Mouse (Mus musculus) hindbrain, embryonic 14.5 days (tissue): ENCODE data around the gene Dgkq. TPM values are rescaled to one million over a fixed set of nuclear protein-coding genes. Genes with fewer than 3 reads are reported as not detected.

ENCODE experiments used
- ATAC-seq: fragments of 200-750 bp; cut with Nextera tagmentation; 2 replicates; pipeline ENCODE4 v1.8.0; 2017; ENCODE audit warnings: moderate number of reproducible peaks, mild to moderate bottlenecking, moderate TSS enrichment, moderate library complexity; ENCODE audit not compliant: low FRiP score
- DNase-seq: peaks from one replicate; pipeline ENCODE4 v3.0.0-alpha.2; 2015; ENCODE audit warnings: low spot score
- H3K27ac ChIP-seq: fragments of 300-500 bp; sonication (generic); 2 replicates; pipeline ENCODE4 v1.5.1; 2014; ENCODE audit warnings: mild to moderate bottlenecking, moderate library complexity
- H3K27me3 ChIP-seq: fragments of 300-500 bp; sonication (generic); 2 replicates; pipeline ENCODE4 v1.6.1; 2014; ENCODE audit warnings: mild to moderate bottlenecking, low read length, mixed read lengths; ENCODE audit not compliant: control insufficient read depth, insufficient read depth
- H3K36me3 ChIP-seq: fragments of 300-500 bp; sonication (generic); replicated peaks from 2 replicates; pipeline ENCODE4 v1.6.1; 2014; ENCODE audit not compliant: control insufficient read depth, insufficient read depth
- H3K4me1 ChIP-seq: fragments of 300-500 bp; sonication (generic); replicated peaks from 2 replicates; pipeline ENCODE4 v1.6.1; 2014; ENCODE audit warnings: antibody characterized with exemption, low read length, mixed read lengths; ENCODE audit not compliant: control insufficient read depth, insufficient read depth
- H3K4me2 ChIP-seq: fragments of 300-500 bp; sonication (generic); replicated peaks from 2 replicates; pipeline ENCODE4 v1.6.1; 2014; ENCODE audit warnings: mild to moderate bottlenecking, moderate library complexity
- H3K4me3 ChIP-seq: fragments of 300-500 bp; sonication (generic); replicated peaks from 2 replicates; pipeline ENCODE4 v1.5.1; 2014; ENCODE audit warnings: mild to moderate bottlenecking, low read length
- H3K9ac ChIP-seq: fragments of 300-500 bp; sonication (generic); 2 replicates; pipeline ENCODE4 v1.6.1; 2014
- H3K9me3 ChIP-seq: fragments of 300-500 bp; sonication (generic); 2 replicates; pipeline ENCODE4 v1.6.1; 2016; ENCODE audit warnings: low read length; ENCODE audit not compliant: control insufficient read depth
- WGBS: fragments of 180-500 bp; shearing (Covaris S2); extraction: QIAGEN DNeasy Blood & Tissue Kit; methylation state at CpG from one replicate; pipeline ENCODE4 v1.1.7; 2014; 5-methylcytosine and 5-hydroxymethylcytosine counted together
- polyA plus RNA-seq: library from polyadenylated mRNA; unstranded; fragments of >200 nt; fragmentation: Nextera tagmentation; extraction: Ambion mirVana; gene quantifications from 2 replicates; pipeline ENCODE4 v1.2.1, GENCODE M21; 2014

Dgkq gene
- polyA plus RNA-seq, 1 experiment from 2014 or later, result 25.3 TPM

DNA sequence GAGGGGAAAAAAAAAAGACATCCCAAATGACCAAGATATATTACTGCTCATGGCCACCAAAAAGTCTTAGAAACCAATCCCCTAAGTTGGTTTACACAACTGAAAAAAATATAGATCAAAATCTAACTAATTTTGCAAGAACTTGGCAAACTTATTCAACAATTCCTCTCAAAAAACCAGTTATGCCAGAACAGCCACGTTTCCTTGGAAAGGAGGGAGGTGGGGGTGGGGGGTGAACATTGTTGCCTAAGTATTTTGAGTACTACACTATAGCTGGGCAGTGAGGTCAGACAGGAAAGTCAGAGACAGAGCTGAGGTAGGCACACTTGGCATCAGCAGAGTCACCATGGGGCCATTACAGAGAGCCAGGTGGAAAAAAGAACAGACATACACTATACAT lies 69.5 kb downstream of the Dgkq start:
- no peaks in the 10 kb centered on the region for H3K9me3 ChIP-seq
- no peak overlapping the region for H3K4me3 ChIP-seq
- DNase-seq, result no peak
- WGBS, result 81% methylated on average over 1 of the region's 1 CpGs
- H3K36me3 ChIP-seq, result peaks cover 96% of the 10 kb centered on the region
- H3K4me2 ChIP-seq, result no peak overlapping the region
- no peak for ATAC-seq
- no peak overlapping the region for H3K9ac ChIP-seq
- no peaks in the 10 kb centered on the region for H3K27me3 ChIP-seq
- no peak overlapping the region for H3K27ac ChIP-seq
- H3K4me1 ChIP-seq, result no peaks in the 10 kb centered on the region

Other genes with a start within 250 kb of the Dgkq start
- 425 and 497 TPM in 2 replicates for gene Atp5k, start 235.2 kb downstream of the Dgkq start, polyA plus RNA-seq
- gene Mfsd7a, start 220.8 kb downstream of the Dgkq start, polyA plus RNA-seq, result 0.08 TPM in 1 of 2 replicates, not detected in the other
- 31.2 and 33.4 TPM in 2 replicates for gene Pcgf3, start 208.4 kb downstream of the Dgkq start, polyA plus RNA-seq
- 169 and 208 TPM in 2 replicates for gene Cplx1, start 119.6 kb downstream of the Dgkq start, polyA plus RNA-seq
- 46.4 and 47.2 TPM in 2 replicates for gene Gak, start 39.9 kb downstream of the Dgkq start, polyA plus RNA-seq
- 27.2 and 29.7 TPM in 2 replicates for gene Tmem175, start 39.9 kb downstream of the Dgkq start, polyA plus RNA-seq
- gene Idua, start 9.3 kb downstream of the Dgkq start, polyA plus RNA-seq, result 9.8 and 11.3 TPM in 2 replicates
- 3.2 and 3.5 TPM in 2 replicates for gene Slc26a1, start 5.9 kb upstream of the Dgkq start, polyA plus RNA-seq
- gene Fgfrl1, start 22.7 kb upstream of the Dgkq start, polyA plus RNA-seq, result 7.0 and 9.6 TPM in 2 replicates
- gene Rnf212, start 105.3 kb upstream of the Dgkq start, polyA plus RNA-seq, result not detected in 2 replicates
- gene Tmed11, start 125.7 kb upstream of the Dgkq start, polyA plus RNA-seq, result not detected in 2 replicates
- not detected in 2 replicates for gene Vmn2r8, start 139.2 kb upstream of the Dgkq start, polyA plus RNA-seq
- not detected in 2 replicates for gene Vmn2r9, start 182.9 kb upstream of the Dgkq start, polyA plus RNA-seq